Mouse (Mus musculus) stomach, embryonic 14.5 days (tissue): ENCODE data around the gene Rrad. TPM values are rescaled to one million over a fixed set of nuclear protein-coding genes. Genes with fewer than 3 reads are reported as not detected.

Experiments
- ATAC-seq: fragments of 200-750 bp; cut with Nextera tagmentation; 2 replicates; pipeline ENCODE4 v1.8.0; 2017; ENCODE audit warnings: low read depth, moderate TSS enrichment; ENCODE audit not compliant: insufficient number of reproducible peaks, insufficient read depth, low FRiP score
- H3K27ac ChIP-seq: fragments of 300-500 bp; sonication (generic); 2 replicates; pipeline ENCODE4 v1.5.1; 2014; ENCODE audit warnings: mild to moderate bottlenecking, low read length, moderate library complexity, mixed read lengths
- H3K27me3 ChIP-seq: fragments of 300-500 bp; sonication (generic); 2 replicates; pipeline ENCODE4 v1.6.1; 2014; ENCODE audit warnings: low read length, control low read depth, mixed read lengths; ENCODE audit not compliant: control insufficient read depth, insufficient read depth
- H3K36me3 ChIP-seq: fragments of 300-500 bp; sonication (generic); 2 replicates; pipeline ENCODE4 v1.6.1; 2014; ENCODE audit warnings: mild to moderate bottlenecking, control low read depth, low read length, moderate library complexity, mixed read lengths; ENCODE audit not compliant: control insufficient read depth, insufficient read depth
- H3K4me1 ChIP-seq: fragments of 300-500 bp; sonication (generic); 2 replicates; pipeline ENCODE4 v1.6.1; 2014; ENCODE audit warnings: low read length, control low read depth, mixed read lengths; ENCODE audit not compliant: control insufficient read depth, insufficient read depth
- H3K4me2 ChIP-seq: fragments of 300-500 bp; sonication (generic); replicated peaks from 2 replicates; pipeline ENCODE4 v1.6.1; 2014; ENCODE audit warnings: low read depth, low read length, control low read depth
- H3K4me3 ChIP-seq: fragments of 300-500 bp; sonication (generic); 2 replicates; pipeline ENCODE4 v1.5.1; 2014; ENCODE audit warnings: low read depth, low read length, control low read depth
- H3K9ac ChIP-seq: fragments of 300-500 bp; sonication (generic); replicated peaks from 2 replicates; pipeline ENCODE4 v1.6.1; 2014; ENCODE audit warnings: low read depth, mild to moderate bottlenecking, control low read depth, low read length, moderate library complexity, mixed read lengths
- H3K9me3 ChIP-seq: fragments of 300-500 bp; sonication (generic); 2 replicates; pipeline ENCODE4 v1.6.1; 2016; ENCODE audit warnings: low read depth, low read length, control low read depth; ENCODE audit not compliant: control insufficient read depth
- WGBS: fragments of 180-500 bp; shearing (Covaris S2); extraction: QIAGEN DNeasy Blood & Tissue Kit; methylation state at CpG from one replicate; pipeline ENCODE4 v1.1.7; 2014; 5-methylcytosine and 5-hydroxymethylcytosine counted together
- polyA plus RNA-seq: library from polyadenylated mRNA; unstranded; fragments of >200 nt; fragmentation: Nextera tagmentation; extraction: Ambion mirVana; gene quantifications from 2 replicates; pipeline ENCODE4 v1.2.1, GENCODE M21; 2014

Gene Rrad
- polyA plus RNA-seq, 1 experiment from 2014 or later = 8.2 TPM

DNA sequence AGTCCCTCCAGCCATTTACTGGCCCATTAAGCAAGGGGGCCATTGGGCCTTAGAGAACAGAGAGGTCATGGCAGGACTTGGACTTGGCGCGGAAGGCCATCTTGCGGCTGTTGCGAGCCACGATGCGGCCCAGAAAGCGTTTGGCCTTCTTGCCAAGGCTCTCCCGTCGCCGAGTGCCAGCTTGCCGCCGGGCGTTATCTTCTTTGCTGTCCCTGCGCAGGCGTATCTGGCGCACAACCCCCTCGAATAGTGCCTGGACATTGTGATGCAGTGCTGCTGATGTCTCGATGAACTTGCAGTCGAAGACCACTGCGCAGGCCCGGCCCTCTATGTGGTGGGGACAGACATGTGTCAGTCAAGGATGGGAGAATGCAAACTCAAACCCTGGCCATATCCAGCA lies 2.7 kb downstream of the Rrad start:
- Histone ChIP-seq H3K4me1 (peaks cover 7% of the 10 kb centered on the region; the same call in 1 of the 2 replicates), H3K9ac (no peak overlapping the region), H3K27me3 (no peaks in the 10 kb centered on the region), H3K27ac (no peak overlapping the region), H3K9me3 (no peaks in the 10 kb centered on the region), H3K4me3 (no peak overlapping the region), H3K36me3 (no peaks in the 10 kb centered on the region), H3K4me2 (no peak overlapping the region)
- WGBS = 93% methylated on average over 21 of the region's 21 CpGs
- ATAC-seq = no peak

DNA sequence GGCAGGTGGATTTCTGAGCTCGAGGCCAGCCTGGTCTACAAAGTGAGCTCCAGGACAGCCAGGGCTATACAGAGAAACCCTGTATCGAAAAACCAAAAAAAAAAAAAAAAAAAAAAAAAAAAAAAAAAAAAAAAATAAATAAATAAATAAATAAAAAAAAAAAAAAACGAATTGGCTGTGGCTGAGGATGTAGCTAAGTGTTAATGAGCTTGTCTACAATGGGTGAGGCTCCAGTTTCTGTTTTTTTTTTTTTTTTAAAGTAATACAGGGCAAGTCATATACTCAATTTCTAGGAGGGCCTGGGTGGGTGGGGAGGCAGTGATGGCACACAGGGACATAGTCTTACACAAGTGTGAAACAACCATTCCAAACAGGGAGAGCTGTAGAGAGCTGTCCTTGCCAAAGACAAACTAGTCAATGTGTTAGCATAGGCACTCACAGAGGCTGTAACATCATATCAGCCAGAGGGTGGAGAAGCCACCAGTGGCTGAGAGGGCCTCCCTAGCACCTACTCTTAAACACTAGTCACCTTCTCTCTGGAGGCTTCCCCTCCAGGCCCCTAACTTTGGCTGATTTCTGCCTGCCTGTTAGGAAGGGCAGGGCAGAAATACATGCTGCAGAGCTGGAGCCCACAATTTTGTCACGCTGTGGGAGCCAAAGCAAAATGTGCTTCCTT lies 3.9 kb downstream of the Rrad start:
- Histone ChIP-seq H3K27me3 (no peaks in the 10 kb centered on the region), H3K4me2 (no peak overlapping the region), H3K9ac (no peak overlapping the region), H3K9me3 (no peaks in the 10 kb centered on the region), H3K36me3 (no peaks in the 10 kb centered on the region), H3K4me1 (peaks cover 7% of the 10 kb centered on the region; the same call in 1 of the 2 replicates), H3K4me3 (no peak overlapping the region), H3K27ac (no peak overlapping the region)
- ATAC-seq = no peak
- 77% methylated on average over 4 of the region's 4 CpGs for WGBS

- no peaks in the 10 kb centered on the region for H3K4me1 ChIP-seq
- no peak within 1 kb of the TSS for H3K4me2 ChIP-seq
- ATAC-seq = peak; percentile 66
- H3K9me3 ChIP-seq = no peaks in the 10 kb centered on the region
- no peak within 1 kb of the TSS for H3K27ac ChIP-seq
- H3K9ac ChIP-seq = no peak within 1 kb of the TSS
- no peaks in the 10 kb centered on the region for H3K36me3 ChIP-seq
- no peak within 1 kb of the TSS for H3K4me3 ChIP-seq
- WGBS = 54% methylated on average over 6 of the region's 6 CpGs
- no peaks in the 10 kb centered on the region for H3K27me3 ChIP-seq
These were observed 7.0 kb downstream of the Rrad start, which contains the start of gene Cdh16 for GRCm38 (mm10) chr8:104624161-104624560. Cdh16 (minus strand) TSS chr8:104624396.

- ATAC-seq = no peak
- 75% methylated on average over 5 of the region's 5 CpGs for WGBS
- H3K9ac ChIP-seq = no peak overlapping the region
- H3K4me2 ChIP-seq = no peak overlapping the region
- H3K36me3 ChIP-seq = no peaks in the 10 kb centered on the region
- H3K4me3 ChIP-seq = no peak overlapping the region
- no peaks in the 10 kb centered on the region for H3K4me1 ChIP-seq
- no peaks in the 10 kb centered on the region for H3K27me3 ChIP-seq
- H3K27ac ChIP-seq = no peak overlapping the region
- H3K9me3 ChIP-seq = no peaks in the 10 kb centered on the region
These were observed 10.4 kb downstream of the Rrad start for GRCm38 (mm10) chr8:104620765-104621164.

- H3K27me3 ChIP-seq = no peaks in the 10 kb centered on the region
- no peaks in the 10 kb centered on the region for H3K9me3 ChIP-seq
- no peaks in the 10 kb centered on the region for H3K36me3 ChIP-seq
- peaks cover 14% of the 10 kb centered on the region; the same call in 1 of the 2 replicates for H3K4me1 ChIP-seq
- no peak overlapping the region for H3K27ac ChIP-seq
- no peak overlapping the region for H3K4me3 ChIP-seq
- H3K9ac ChIP-seq = no peak overlapping the region
- no peak for ATAC-seq
- 60% methylated on average over 4 of the region's 4 CpGs for WGBS
- no peak overlapping the region for H3K4me2 ChIP-seq
These were observed 18.0 kb downstream of the Rrad start for GRCm38 (mm10) chr8:104613119-104613518.

DNA sequence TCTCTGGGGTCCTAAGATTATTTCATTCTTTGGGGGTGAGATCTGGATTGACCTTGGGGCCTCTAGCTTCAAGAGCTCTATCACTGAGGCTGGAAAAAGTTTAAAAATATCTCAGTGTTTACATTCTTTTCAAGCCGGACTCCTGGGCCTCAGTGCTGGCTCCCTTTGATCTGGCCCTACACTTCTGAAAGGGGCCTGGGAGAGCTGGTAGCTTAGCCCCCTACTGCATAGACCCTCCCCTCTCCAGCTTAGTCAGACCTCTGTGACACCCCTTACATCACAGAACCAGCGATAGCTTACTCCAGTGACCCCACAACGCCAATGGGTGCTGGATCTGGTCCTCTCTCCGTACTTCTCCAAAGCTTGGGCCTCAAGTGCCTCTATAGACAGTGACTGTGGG lies 19.5 kb downstream of the Rrad start:
- WGBS = 41% methylated on average over 4 of the region's 4 CpGs
- Histone ChIP-seq H3K4me3 (no peak overlapping the region), H3K9me3 (no peaks in the 10 kb centered on the region), H3K27me3 (no peaks in the 10 kb centered on the region), H3K4me1 (peaks cover 14% of the 10 kb centered on the region; the same call in 1 of the 2 replicates), H3K36me3 (no peaks in the 10 kb centered on the region), H3K4me2 (no peak overlapping the region), H3K27ac (peak overlapping the region; percentile 21; the same call in 1 of the 2 replicates), H3K9ac (no peak overlapping the region)
- ATAC-seq = peak; percentile 50

GRCm38 (mm10) chr8:104610185-104610766 lies 20.9 kb downstream of the Rrad start:
- H3K9ac ChIP-seq = no peak overlapping the region
- peaks cover 14% of the 10 kb centered on the region; the same call in 1 of the 2 replicates for H3K4me1 ChIP-seq
- H3K27me3 ChIP-seq = no peaks in the 10 kb centered on the region
- no peak for ATAC-seq
- no peak overlapping the region for H3K4me2 ChIP-seq
- H3K36me3 ChIP-seq = no peaks in the 10 kb centered on the region
- 62% methylated on average over 12 of the region's 12 CpGs for WGBS
- no peaks in the 10 kb centered on the region for H3K9me3 ChIP-seq
- no peak overlapping the region for H3K4me3 ChIP-seq
- H3K27ac ChIP-seq = no peak overlapping the region

DNA sequence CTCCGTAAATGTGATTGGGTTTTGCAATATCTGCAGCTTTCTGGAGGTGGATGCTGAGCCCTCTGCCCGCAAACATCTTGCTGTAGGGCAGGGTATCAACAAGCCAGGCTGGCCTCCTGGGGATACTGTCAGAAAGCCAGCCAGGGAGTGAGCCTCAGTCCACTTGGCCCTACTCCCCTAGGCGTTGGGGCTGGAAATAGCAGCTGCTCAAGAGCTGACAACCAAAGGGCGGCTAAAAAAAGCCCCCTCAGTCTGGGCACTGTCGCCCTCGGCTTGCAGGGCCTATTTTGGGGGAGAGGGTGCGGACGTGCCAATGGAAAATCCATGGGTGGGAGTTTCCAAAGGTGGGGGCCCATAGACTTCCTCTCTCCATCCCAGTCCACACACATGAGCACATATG lies 21.9 kb downstream of the Rrad start:
- WGBS = 79% methylated on average over 8 of the region's 8 CpGs
- H3K9me3 ChIP-seq = no peaks in the 10 kb centered on the region
- no peak overlapping the region for H3K9ac ChIP-seq

More for the DNA sequence above, 21.9 kb downstream of the Rrad start:
- Histone ChIP-seq H3K36me3 (no peaks in the 10 kb centered on the region), H3K27ac (no peak overlapping the region), H3K4me1 (peaks cover 14% of the 10 kb centered on the region; the same call in 1 of the 2 replicates), H3K4me3 (no peak overlapping the region), H3K27me3 (no peaks in the 10 kb centered on the region), H3K4me2 (no peak overlapping the region)
- ATAC-seq = no peak
